Mouse (Mus musculus): ENCODE data around the gene Prr12. TPM values are rescaled to one million over a fixed set of nuclear protein-coding genes. Genes with fewer than 3 reads are reported as not detected.
A peak's percentile ranks its signal among the peaks of the same experiment; 100 is the strongest.

Gene Prr12
- polyA plus RNA-seq, 1 experiment from 2014 or later: 10.9 TPM

- no peak for DNase-seq (ENCODE audit: low spot score)
- no peak for ATAC-seq (replicated peaks; ENCODE audit: insufficient number of reproducible peaks, low FRiP score, low TSS enrichment, low read depth)
- Histone ChIP-seq H3K9me3 (replicated peaks; ENCODE audit: control insufficient read depth, low read length) (no peaks in the 10 kb centered on the region), H3K4me3 (ENCODE audit: low read depth, low read length) (no peak overlapping the region), H3K4me2 (ENCODE audit: low read depth, low read length) (no peak overlapping the region), H3K36me3 (replicated peaks; ENCODE audit: control insufficient read depth, insufficient read depth, low read depth, low read length) (peaks cover 63% of the 10 kb centered on the region), H3K27ac (replicated peaks; ENCODE audit: low read depth, low read length) (no peak overlapping the region), H3K9ac (replicated peaks; ENCODE audit: low read length) (no peak overlapping the region), H3K4me1 (ENCODE audit: control insufficient read depth, insufficient read depth, low read length) (peaks cover 2% of the 10 kb centered on the region; the same call in 1 of the 2 replicates), H3K27me3 (ENCODE audit: control insufficient read depth, insufficient read depth, low read length) (no peaks in the 10 kb centered on the region)
- WGBS: 92% methylated on average over 22 of the region's 22 CpGs
Observed at GRCm38 (mm10) chr7:45045741-45046140, 6.9 kb downstream of the Prr12 start.

DNA sequence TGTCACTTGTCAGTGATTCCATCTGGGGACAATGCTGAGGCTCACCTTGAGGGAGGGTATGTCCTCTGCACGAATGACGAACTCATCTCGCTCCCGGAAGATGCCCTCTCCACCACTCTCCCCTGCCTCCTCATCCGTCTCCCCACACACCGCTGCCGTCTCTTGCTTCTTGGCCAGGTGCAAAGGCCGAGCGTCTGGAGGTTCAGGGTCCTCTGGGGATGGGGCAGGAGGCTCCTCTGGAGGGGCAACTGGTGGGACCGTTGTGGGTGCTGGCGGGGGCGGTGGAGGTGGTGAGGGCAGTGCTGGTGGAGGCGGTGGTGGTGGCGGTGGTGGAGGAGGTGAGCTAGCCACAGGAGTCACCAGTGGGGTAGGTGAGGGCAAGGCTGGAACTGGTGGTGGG lies 9.4 kb downstream of the Prr12 start:
- H3K27ac ChIP-seq (replicated peaks; ENCODE audit: low read depth, low read length): no peak overlapping the region
- ATAC-seq (replicated peaks; ENCODE audit: insufficient number of reproducible peaks, low FRiP score, low TSS enrichment, low read depth) (no peak; the same call in 1 of the 2 replicates), DNase-seq (ENCODE audit: low spot score) (no peak)
- H3K4me2 ChIP-seq (ENCODE audit: low read depth, low read length): no peak overlapping the region
- H3K27me3 ChIP-seq (ENCODE audit: control insufficient read depth, insufficient read depth, low read length): no peaks in the 10 kb centered on the region
- no peak overlapping the region for H3K4me3 ChIP-seq (ENCODE audit: low read depth, low read length)
- H3K36me3 ChIP-seq (replicated peaks; ENCODE audit: control insufficient read depth, insufficient read depth, low read depth, low read length): peaks cover 46% of the 10 kb centered on the region
- no peak overlapping the region for H3K9ac ChIP-seq (replicated peaks; ENCODE audit: low read length)
- no peaks in the 10 kb centered on the region; the same call in 1 of the 2 replicates for H3K4me1 ChIP-seq (ENCODE audit: control insufficient read depth, insufficient read depth, low read length)
- H3K9me3 ChIP-seq (replicated peaks; ENCODE audit: control insufficient read depth, low read length): no peaks in the 10 kb centered on the region
- 93% methylated on average over 14 of the region's 14 CpGs for WGBS

- Histone ChIP-seq H3K9me3 (replicated peaks; ENCODE audit: control insufficient read depth, low read length) (no peaks in the 10 kb centered on the region), H3K4me2 (ENCODE audit: low read depth, low read length) (no peak overlapping the region), H3K27ac (replicated peaks; ENCODE audit: low read depth, low read length) (no peak overlapping the region), H3K27me3 (ENCODE audit: control insufficient read depth, insufficient read depth, low read length) (no peaks in the 10 kb centered on the region), H3K9ac (replicated peaks; ENCODE audit: low read length) (no peak overlapping the region), H3K36me3 (replicated peaks; ENCODE audit: control insufficient read depth, insufficient read depth, low read depth, low read length) (peaks cover 32% of the 10 kb centered on the region), H3K4me3 (ENCODE audit: low read depth, low read length) (no peak overlapping the region), H3K4me1 (ENCODE audit: control insufficient read depth, insufficient read depth, low read length) (no peaks in the 10 kb centered on the region)
- no peak for DNase-seq (ENCODE audit: low spot score)
- no peak; the same call in 1 of the 2 replicates for ATAC-seq (replicated peaks; ENCODE audit: insufficient number of reproducible peaks, low FRiP score, low TSS enrichment, low read depth)
- 87% methylated on average over 9 of the region's 9 CpGs for WGBS
Observed at GRCm38 (mm10) chr7:45040851-45041250, 11.8 kb downstream of the Prr12 start.

DNA sequence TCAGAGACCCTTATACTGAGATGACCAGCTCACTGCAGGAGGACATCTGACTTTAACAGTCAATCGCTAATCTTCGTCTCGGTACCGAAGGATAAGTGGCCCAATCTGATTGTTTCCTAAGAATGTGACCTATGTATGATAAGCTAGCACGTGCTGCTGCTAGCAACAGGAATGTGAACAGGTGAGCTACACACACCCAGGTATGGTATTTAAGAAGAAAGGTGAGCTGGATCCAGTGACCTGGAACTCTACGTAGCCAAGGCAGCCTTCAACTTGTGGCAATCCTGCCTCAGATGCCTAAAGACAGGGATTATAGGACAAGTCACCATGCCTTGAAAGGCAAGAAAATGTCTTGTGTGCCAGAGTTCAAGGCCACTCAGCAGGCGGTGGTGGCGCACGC lies 14.3 kb downstream of the Prr12 start:
- WGBS: 92% methylated on average over 9 of the region's 9 CpGs
- Histone ChIP-seq H3K27ac (replicated peaks; ENCODE audit: low read depth, low read length) (no peak overlapping the region), H3K36me3 (replicated peaks; ENCODE audit: control insufficient read depth, insufficient read depth, low read depth, low read length) (peaks cover 34% of the 10 kb centered on the region), H3K4me3 (ENCODE audit: low read depth, low read length) (no peak overlapping the region), H3K9me3 (replicated peaks; ENCODE audit: control insufficient read depth, low read length) (no peaks in the 10 kb centered on the region), H3K27me3 (ENCODE audit: control insufficient read depth, insufficient read depth, low read length) (no peaks in the 10 kb centered on the region), H3K4me1 (ENCODE audit: control insufficient read depth, insufficient read depth, low read length) (no peaks in the 10 kb centered on the region), H3K4me2 (ENCODE audit: low read depth, low read length) (no peak overlapping the region), H3K9ac (replicated peaks; ENCODE audit: low read length) (no peak overlapping the region)
- DNase-seq (ENCODE audit: low spot score): no peak
- no peak for ATAC-seq (replicated peaks; ENCODE audit: insufficient number of reproducible peaks, low FRiP score, low TSS enrichment, low read depth)

DNA sequence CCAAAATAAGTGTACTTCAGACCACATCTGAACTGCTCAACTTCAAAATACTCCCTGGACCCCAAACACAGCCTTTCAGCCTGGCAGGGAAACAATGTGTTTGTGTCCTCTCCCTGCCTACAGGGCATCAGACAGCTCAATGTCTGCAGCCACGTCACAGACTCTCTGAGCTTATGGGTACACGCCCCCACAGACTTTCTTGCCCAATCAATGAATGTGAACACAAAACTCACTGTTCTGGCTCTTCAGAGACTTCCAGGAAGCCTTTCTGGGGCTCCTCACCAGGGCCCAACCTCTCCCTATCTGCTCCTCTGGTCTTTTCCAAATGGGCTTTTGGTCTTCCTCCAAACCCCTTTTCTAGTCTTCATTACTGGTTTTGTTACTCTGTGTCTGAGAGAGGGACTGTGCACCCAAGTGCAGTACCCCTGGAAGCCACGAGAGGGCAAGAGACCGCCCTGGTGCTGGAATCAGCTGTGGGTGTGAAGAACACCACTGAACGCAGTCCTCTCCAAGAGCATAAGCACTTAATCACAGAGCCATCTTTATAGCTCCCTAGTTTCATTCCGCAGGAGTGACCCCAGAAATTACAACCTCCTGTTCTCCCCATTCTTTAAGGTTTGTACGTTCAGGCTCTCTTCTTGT lies 14.8 kb downstream of the Prr12 start:
- ATAC-seq (replicated peaks; ENCODE audit: insufficient number of reproducible peaks, low FRiP score, low TSS enrichment, low read depth): no peak
- H3K36me3 ChIP-seq (replicated peaks; ENCODE audit: control insufficient read depth, insufficient read depth, low read depth, low read length): peaks cover 34% of the 10 kb centered on the region

GRCm38 (mm10) chr7:45036702-45037101 lies 16.0 kb downstream of the Prr12 start:
- whole genome bisulfite sequencing: 87% methylated on average over 11 of the region's 11 CpGs
- H3K4me3 ChIP-seq (ENCODE audit: low read depth, low read length): no peak overlapping the region
- no peak for ATAC-seq (replicated peaks; ENCODE audit: insufficient number of reproducible peaks, low FRiP score, low TSS enrichment, low read depth)
- DNase-seq (ENCODE audit: low spot score): no peak
- no peaks in the 10 kb centered on the region for H3K9me3 ChIP-seq (replicated peaks; ENCODE audit: control insufficient read depth, low read length)
- H3K9ac ChIP-seq (replicated peaks; ENCODE audit: low read length): no peak overlapping the region
- H3K27ac ChIP-seq (replicated peaks; ENCODE audit: low read depth, low read length): no peak overlapping the region
- peaks cover 33% of the 10 kb centered on the region for H3K36me3 ChIP-seq (replicated peaks; ENCODE audit: control insufficient read depth, insufficient read depth, low read depth, low read length)
- H3K4me1 ChIP-seq (ENCODE audit: control insufficient read depth, insufficient read depth, low read length): no peaks in the 10 kb centered on the region
- H3K27me3 ChIP-seq (ENCODE audit: control insufficient read depth, insufficient read depth, low read length): no peaks in the 10 kb centered on the region
- no peak overlapping the region for H3K4me2 ChIP-seq (ENCODE audit: low read depth, low read length)

More for the DNA sequence above, 14.8 kb downstream of the Prr12 start:
- no peak overlapping the region for H3K27ac ChIP-seq (replicated peaks; ENCODE audit: low read depth, low read length)
- peak; percentile 64 for DNase-seq (ENCODE audit: low spot score)
- no peak overlapping the region for H3K4me3 ChIP-seq (ENCODE audit: low read depth, low read length)
- no peak overlapping the region for H3K9ac ChIP-seq (replicated peaks; ENCODE audit: low read length)
- WGBS: 72% methylated on average over 7 of the region's 7 CpGs
- no peaks in the 10 kb centered on the region for H3K27me3 ChIP-seq (ENCODE audit: control insufficient read depth, insufficient read depth, low read length)
- no peak overlapping the region for H3K4me2 ChIP-seq (ENCODE audit: low read depth, low read length)
- H3K9me3 ChIP-seq (replicated peaks; ENCODE audit: control insufficient read depth, low read length): no peaks in the 10 kb centered on the region
- H3K4me1 ChIP-seq (ENCODE audit: control insufficient read depth, insufficient read depth, low read length): no peaks in the 10 kb centered on the region

- Histone ChIP-seq H3K27ac (replicated peaks; ENCODE audit: low read depth, low read length) (no peak overlapping the region), H3K9me3 (replicated peaks; ENCODE audit: control insufficient read depth, low read length) (no peaks in the 10 kb centered on the region), H3K4me3 (ENCODE audit: low read depth, low read length) (no peak overlapping the region), H3K36me3 (replicated peaks; ENCODE audit: control insufficient read depth, insufficient read depth, low read depth, low read length) (peaks cover 42% of the 10 kb centered on the region), H3K9ac (replicated peaks; ENCODE audit: low read length) (no peak overlapping the region), H3K4me1 (ENCODE audit: control insufficient read depth, insufficient read depth, low read length) (no peaks in the 10 kb centered on the region), H3K27me3 (ENCODE audit: control insufficient read depth, insufficient read depth, low read length) (no peaks in the 10 kb centered on the region), H3K4me2 (ENCODE audit: low read depth, low read length) (no peak overlapping the region)
- no peak for ATAC-seq (replicated peaks; ENCODE audit: insufficient number of reproducible peaks, low FRiP score, low TSS enrichment, low read depth)
- no peak for DNase-seq (ENCODE audit: low spot score)
- 91% methylated on average over 3 of the region's 3 CpGs for WGBS
Observed at GRCm38 (mm10) chr7:45035631-45036030, 17.1 kb downstream of the Prr12 start.

- 93% methylated on average over 19 of the region's 19 CpGs for WGBS
Observed at GRCm38 (mm10) chr7:45033722-45034359, 18.8 kb downstream of the Prr12 start.

More at GRCm38 (mm10) chr7:45033722-45034359, 18.8 kb downstream of the Prr12 start:
- Histone ChIP-seq H3K9me3 (replicated peaks; ENCODE audit: control insufficient read depth, low read length) (no peaks in the 10 kb centered on the region), H3K36me3 (replicated peaks; ENCODE audit: control insufficient read depth, insufficient read depth, low read depth, low read length) (peaks cover 53% of the 10 kb centered on the region), H3K4me1 (ENCODE audit: control insufficient read depth, insufficient read depth, low read length) (no peaks in the 10 kb centered on the region), H3K27ac (replicated peaks; ENCODE audit: low read depth, low read length) (no peak overlapping the region), H3K27me3 (ENCODE audit: control insufficient read depth, insufficient read depth, low read length) (no peaks in the 10 kb centered on the region), H3K4me2 (ENCODE audit: low read depth, low read length) (no peak overlapping the region), H3K4me3 (ENCODE audit: low read depth, low read length) (no peak overlapping the region), H3K9ac (replicated peaks; ENCODE audit: low read length) (no peak overlapping the region)
- DNase-seq (ENCODE audit: low spot score): no peak
- no peak for ATAC-seq (replicated peaks; ENCODE audit: insufficient number of reproducible peaks, low FRiP score, low TSS enrichment, low read depth)

All from embryonic facial prominence, embryonic 11.5 days (tissue).